Mouse (Mus musculus): ENCODE results near the gene Sumo1. TPM values are rescaled to one million over a fixed set of nuclear protein-coding genes. Genes with fewer than 3 reads are reported as not detected.
"Not testable (repeated sequence)": the region's sequence is repeated elsewhere in the genome, so short reads cannot be mapped to it uniquely, and the experiment has no call there.

Sumo1 gene
- polyA plus RNA-seq, 1 experiment: 420 TPM

DNA sequence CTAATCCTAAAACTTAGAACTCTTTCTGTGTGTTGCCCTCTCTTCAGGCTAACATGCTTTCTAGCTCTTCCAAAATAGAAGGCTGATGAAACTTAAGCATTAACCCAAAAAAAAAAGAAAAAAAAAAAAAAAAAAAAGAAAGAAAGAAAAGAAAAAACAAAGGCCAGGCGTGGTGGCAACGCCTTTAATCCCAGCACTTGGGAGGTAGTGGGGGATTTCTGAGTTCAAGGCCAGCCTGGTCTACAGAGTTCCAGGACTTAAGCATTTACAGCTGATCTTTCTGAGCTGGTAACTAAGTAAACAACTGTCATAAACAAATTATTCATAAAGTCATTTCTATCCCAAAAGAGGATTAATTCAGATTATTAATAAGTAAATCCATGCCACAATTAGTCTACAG, 1.8 kb downstream of the Sumo1 start:
- no peaks in the 10 kb centered on the region for H3K4me1 ChIP-seq (ENCODE audit: control insufficient read depth, insufficient read depth, low read length)
- no peaks in the 10 kb centered on the region for H3K27me3 ChIP-seq (ENCODE audit: control insufficient read depth, insufficient read depth, low read length, poor library complexity, severe bottlenecking)
- TF ChIP-seq CTCF (IDR thresholded peaks at IDR 0.05; ENCODE audit: low read depth, low read length) (no peak), EP300 (IDR thresholded peaks at IDR 0.05; ENCODE audit: insufficient read depth, low read depth, low read length) (no peak), POLR2A (IDR thresholded peaks at IDR 0.05; ENCODE audit: insufficient read depth, low read length) (no peak)
- H3K4me3 ChIP-seq (ENCODE audit: low read depth, low read length): no peak overlapping the region
- H3K27ac ChIP-seq (ENCODE audit: insufficient read depth, low read length): peak overlapping the region; percentile 31; the same call in 1 of the 2 replicates
- H3K9me3 ChIP-seq (replicated peaks; ENCODE audit: control insufficient read depth, insufficient read depth, low read length, poor library complexity, severe bottlenecking): no peaks in the 10 kb centered on the region
- H3K36me3 ChIP-seq (ENCODE audit: control insufficient read depth, insufficient read depth, low read length, poor library complexity, severe bottlenecking): peaks cover 3% of the 10 kb centered on the region; the same call in 1 of the 2 replicates
- peak overlapping the region; percentile 37; the same call in 1 of the 2 replicates for H3K9ac ChIP-seq (ENCODE audit: low read depth, poor library complexity, severe bottlenecking)

DNA sequence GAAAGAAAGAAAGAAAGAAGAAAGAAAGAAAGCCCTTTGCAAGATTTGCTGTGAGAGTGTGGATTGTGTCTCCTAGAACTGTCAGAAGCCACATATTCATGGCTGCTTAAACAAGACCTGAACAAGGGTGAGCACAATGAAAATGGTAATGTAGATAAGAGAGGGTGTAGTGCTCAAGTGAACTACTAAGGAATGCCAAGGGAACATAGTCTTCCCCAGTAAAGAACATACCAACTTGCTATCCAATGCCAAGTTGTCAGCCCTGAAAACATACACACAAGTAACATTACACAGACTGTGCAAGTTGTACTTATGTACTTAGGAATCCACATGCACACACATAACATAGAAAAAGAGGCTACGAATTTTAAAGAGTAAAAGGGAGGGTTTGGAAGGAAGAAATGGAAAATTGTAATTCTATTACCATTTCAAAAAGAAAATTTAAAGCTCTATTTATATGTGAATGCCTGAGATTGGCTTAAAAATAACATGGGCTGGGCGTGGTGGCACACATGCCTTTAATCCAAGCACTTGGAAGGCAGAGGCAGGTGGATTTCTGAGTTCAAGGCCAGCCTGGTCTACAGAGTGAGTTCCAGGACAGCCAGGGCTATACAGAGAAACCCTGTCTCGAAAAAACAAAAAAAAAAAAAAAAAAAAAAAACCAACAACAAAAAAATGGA, 7.0 kb downstream of the Sumo1 start:
- H3K9ac ChIP-seq (ENCODE audit: low read depth, poor library complexity, severe bottlenecking): no peak overlapping the region

DNA sequence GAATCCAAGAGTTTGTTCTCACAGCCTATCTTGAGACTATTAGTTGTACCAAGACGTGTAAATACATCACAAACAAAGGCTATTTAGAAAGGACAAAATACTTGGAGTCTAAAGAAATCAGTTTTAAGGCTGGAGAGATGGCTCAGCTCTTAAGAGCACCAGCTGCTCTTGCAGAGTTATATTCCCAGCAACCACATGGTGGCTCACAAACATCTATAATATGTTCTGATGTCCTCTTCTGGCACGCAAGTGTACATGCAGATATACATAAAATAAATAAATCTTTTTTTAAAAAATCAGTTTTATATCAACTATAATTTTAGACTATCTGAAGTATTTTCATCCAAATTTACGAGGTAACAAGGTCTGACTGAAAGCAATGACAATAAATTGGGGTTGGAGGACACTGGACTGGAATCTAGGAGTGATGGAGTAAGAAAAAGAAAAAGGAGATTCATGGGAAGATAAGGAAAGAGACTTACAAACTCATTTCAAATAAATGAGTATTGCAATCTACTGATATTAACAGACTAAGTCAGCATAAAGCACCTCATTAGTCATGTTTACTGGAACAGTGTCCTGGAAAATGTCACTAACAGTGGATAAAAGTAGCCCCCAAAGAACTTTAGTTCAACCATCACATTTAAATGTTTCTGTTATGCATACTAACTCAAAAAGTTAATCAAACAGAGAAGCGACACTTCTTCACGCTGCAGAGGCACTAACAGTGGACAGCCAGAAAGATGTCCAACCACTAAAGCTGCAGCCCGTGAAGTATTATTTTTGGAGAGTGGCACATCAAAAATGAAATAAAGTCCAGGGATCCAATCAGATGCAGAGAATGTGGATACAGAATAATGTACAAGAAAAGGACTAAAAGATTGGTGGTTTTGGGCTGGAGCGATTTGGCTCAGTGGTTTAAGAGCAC, 14.1 kb downstream of the Sumo1 start:
- H3K9me3 ChIP-seq (replicated peaks; ENCODE audit: control insufficient read depth, insufficient read depth, low read length, poor library complexity, severe bottlenecking): no peaks in the 10 kb centered on the region
- H3K27me3 ChIP-seq (ENCODE audit: control insufficient read depth, insufficient read depth, low read length, poor library complexity, severe bottlenecking): no peaks in the 10 kb centered on the region
- peaks cover 23% of the 10 kb centered on the region for H3K36me3 ChIP-seq (ENCODE audit: control insufficient read depth, insufficient read depth, low read length, poor library complexity, severe bottlenecking)
- H3K27ac ChIP-seq (ENCODE audit: insufficient read depth, low read length): no peak overlapping the region
- no peak overlapping the region for H3K4me3 ChIP-seq (ENCODE audit: low read depth, low read length)
- TF ChIP-seq EP300 (IDR thresholded peaks at IDR 0.05; ENCODE audit: insufficient read depth, low read depth, low read length): no peak
- TF ChIP-seq CTCF (IDR thresholded peaks at IDR 0.05; ENCODE audit: low read depth, low read length): no peak
- no peak for TF ChIP-seq POLR2A (IDR thresholded peaks at IDR 0.05; ENCODE audit: insufficient read depth, low read length)
- H3K9ac ChIP-seq (ENCODE audit: low read depth, poor library complexity, severe bottlenecking): no peak overlapping the region
- H3K4me1 ChIP-seq (ENCODE audit: control insufficient read depth, insufficient read depth, low read length): no peaks in the 10 kb centered on the region

More for the DNA sequence above, 7.0 kb downstream of the Sumo1 start:
- Histone ChIP-seq H3K27ac (ENCODE audit: insufficient read depth, low read length) (no peak overlapping the region), H3K27me3 (ENCODE audit: control insufficient read depth, insufficient read depth, low read length, poor library complexity, severe bottlenecking) (no peaks in the 10 kb centered on the region), H3K4me3 (ENCODE audit: low read depth, low read length) (no peak overlapping the region), H3K9me3 (replicated peaks; ENCODE audit: control insufficient read depth, insufficient read depth, low read length, poor library complexity, severe bottlenecking) (no peaks in the 10 kb centered on the region), H3K36me3 (ENCODE audit: control insufficient read depth, insufficient read depth, low read length, poor library complexity, severe bottlenecking) (peaks cover 3% of the 10 kb centered on the region; the same call in 1 of the 2 replicates), H3K4me1 (ENCODE audit: control insufficient read depth, insufficient read depth, low read length) (no peaks in the 10 kb centered on the region)
- TF ChIP-seq POLR2A (IDR thresholded peaks at IDR 0.05; ENCODE audit: insufficient read depth, low read length) (no peak), CTCF (IDR thresholded peaks at IDR 0.05; ENCODE audit: low read depth, low read length) (no peak), EP300 (IDR thresholded peaks at IDR 0.05; ENCODE audit: insufficient read depth, low read depth, low read length) (no peak)

DNA sequence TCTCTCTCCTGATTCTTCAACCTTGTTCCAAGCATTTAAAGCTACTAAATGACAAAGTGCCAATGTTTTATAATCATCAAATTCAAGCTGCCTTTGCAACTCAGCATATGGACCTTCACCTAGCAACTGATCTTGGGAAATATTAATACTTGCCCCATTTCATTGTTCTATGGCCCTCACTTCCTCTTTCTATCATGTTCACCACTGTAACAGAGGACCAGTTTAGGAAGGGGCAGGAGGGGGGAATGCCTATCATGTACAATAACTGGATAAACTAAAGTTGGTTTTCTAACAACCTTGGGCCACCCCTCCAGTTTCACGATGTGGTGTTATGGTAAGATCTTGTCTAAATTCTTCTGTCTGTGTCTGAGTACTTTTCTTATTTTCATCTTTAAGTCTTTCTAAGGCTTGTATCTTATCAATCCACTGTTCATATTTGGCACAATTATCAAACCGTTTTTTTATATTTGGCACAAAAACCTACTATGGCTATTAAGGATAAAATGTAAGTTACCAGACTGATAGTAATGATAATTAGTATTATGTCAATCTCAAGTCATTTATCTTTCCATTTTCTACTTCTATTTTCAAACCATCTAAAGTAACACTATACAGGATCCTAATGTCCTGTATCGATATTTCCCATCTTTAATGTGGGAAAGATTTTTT, 17.3 kb downstream of the Sumo1 start:
- H3K36me3 ChIP-seq (ENCODE audit: control insufficient read depth, insufficient read depth, low read length, poor library complexity, severe bottlenecking): peaks cover 34% of the 10 kb centered on the region

DNA sequence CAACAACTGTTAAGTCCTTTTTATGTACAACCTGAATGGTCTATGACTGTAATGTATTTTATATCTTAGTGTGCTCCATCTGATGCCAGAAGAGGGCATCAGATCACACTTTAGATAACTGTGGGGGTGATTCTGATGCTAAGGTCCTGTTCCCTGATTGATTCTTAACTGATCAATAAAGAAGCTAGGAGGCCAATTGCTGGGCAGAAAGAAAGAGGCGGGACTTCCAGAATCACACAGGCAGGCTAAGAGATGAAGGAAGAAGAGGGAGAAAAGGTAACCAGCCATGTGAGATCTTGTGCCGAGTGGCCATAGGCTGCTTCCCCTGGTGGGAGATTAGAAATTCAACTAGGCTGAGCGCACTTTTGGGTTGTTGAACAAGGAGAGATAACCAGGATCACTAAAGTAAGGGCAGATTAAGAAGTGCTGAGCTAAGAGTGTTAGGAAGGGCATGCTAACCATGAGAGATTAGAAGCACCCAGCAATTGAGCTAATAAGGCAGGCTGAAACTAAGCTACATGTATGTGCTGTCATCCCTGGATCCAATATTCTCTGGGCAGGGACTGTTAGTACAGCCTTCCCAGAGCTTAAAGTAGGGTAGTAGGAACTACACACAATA, 19.3 kb downstream of the Sumo1 start:
- Histone ChIP-seq H3K27me3 (ENCODE audit: control insufficient read depth, insufficient read depth, low read length, poor library complexity, severe bottlenecking) (no peaks in the 10 kb centered on the region), H3K27ac (ENCODE audit: insufficient read depth, low read length) (no peak overlapping the region), H3K36me3 (ENCODE audit: control insufficient read depth, insufficient read depth, low read length, poor library complexity, severe bottlenecking) (peaks cover 35% of the 10 kb centered on the region), H3K4me3 (ENCODE audit: low read depth, low read length) (no peak overlapping the region), H3K9me3 (replicated peaks; ENCODE audit: control insufficient read depth, insufficient read depth, low read length, poor library complexity, severe bottlenecking) (no peaks in the 10 kb centered on the region), H3K4me1 (ENCODE audit: control insufficient read depth, insufficient read depth, low read length) (no peaks in the 10 kb centered on the region), H3K9ac (ENCODE audit: low read depth, poor library complexity, severe bottlenecking) (no peak overlapping the region)
- TF ChIP-seq POLR2A (IDR thresholded peaks at IDR 0.05; ENCODE audit: insufficient read depth, low read length): no peak
- TF ChIP-seq EP300 (IDR thresholded peaks at IDR 0.05; ENCODE audit: insufficient read depth, low read depth, low read length): no peak
- no peak for TF ChIP-seq CTCF (IDR thresholded peaks at IDR 0.05; ENCODE audit: low read depth, low read length)

More for the DNA sequence above, 17.3 kb downstream of the Sumo1 start:
- Histone ChIP-seq H3K4me1 (ENCODE audit: control insufficient read depth, insufficient read depth, low read length) (no peaks in the 10 kb centered on the region), H3K4me3 (ENCODE audit: low read depth, low read length) (no peak overlapping the region), H3K27me3 (ENCODE audit: control insufficient read depth, insufficient read depth, low read length, poor library complexity, severe bottlenecking) (no peaks in the 10 kb centered on the region), H3K9ac (ENCODE audit: low read depth, poor library complexity, severe bottlenecking) (no peak overlapping the region), H3K27ac (ENCODE audit: insufficient read depth, low read length) (no peak overlapping the region), H3K9me3 (replicated peaks; ENCODE audit: control insufficient read depth, insufficient read depth, low read length, poor library complexity, severe bottlenecking) (no peaks in the 10 kb centered on the region)
- TF ChIP-seq CTCF (IDR thresholded peaks at IDR 0.05; ENCODE audit: low read depth, low read length) (no peak), POLR2A (IDR thresholded peaks at IDR 0.05; ENCODE audit: insufficient read depth, low read length) (no peak), EP300 (IDR thresholded peaks at IDR 0.05; ENCODE audit: insufficient read depth, low read depth, low read length) (no peak)

- peaks cover 27% of the 10 kb centered on the region for H3K36me3 ChIP-seq (ENCODE audit: control insufficient read depth, insufficient read depth, low read length, poor library complexity, severe bottlenecking)
- not testable (repeated sequence) for H3K27ac ChIP-seq (ENCODE audit: insufficient read depth, low read length); H3K4me3 ChIP-seq (ENCODE audit: low read depth, low read length)
These were observed 24.1 kb downstream of the Sumo1 start for GRCm38 (mm10) chr1:59646502-59646901.

More at GRCm38 (mm10) chr1:59646502-59646901, 24.1 kb downstream of the Sumo1 start:
- H3K9ac ChIP-seq (ENCODE audit: low read depth, poor library complexity, severe bottlenecking); H3K4me1 ChIP-seq (ENCODE audit: control insufficient read depth, insufficient read depth, low read length); H3K27me3 ChIP-seq (ENCODE audit: control insufficient read depth, insufficient read depth, low read length, poor library complexity, severe bottlenecking); H3K9me3 ChIP-seq (replicated peaks; ENCODE audit: control insufficient read depth, insufficient read depth, low read length, poor library complexity, severe bottlenecking): not testable (repeated sequence)
